Mouse (Mus musculus) CD4-positive naive resting alpha-beta T cell, adult 76 days (primary cell): ENCODE data around the gene Gm40460. TPM values are rescaled to one million over a fixed set of nuclear protein-coding genes. Genes with fewer than 3 reads are reported as not detected.

Experiments used
- total RNA-seq: library from RNA; stranded (reverse); gene quantifications from one replicate; pipeline ENCODE4 v1.2.4, GENCODE M21; 2023

Gene Gm40460
- not detected for total RNA-seq

DNA sequence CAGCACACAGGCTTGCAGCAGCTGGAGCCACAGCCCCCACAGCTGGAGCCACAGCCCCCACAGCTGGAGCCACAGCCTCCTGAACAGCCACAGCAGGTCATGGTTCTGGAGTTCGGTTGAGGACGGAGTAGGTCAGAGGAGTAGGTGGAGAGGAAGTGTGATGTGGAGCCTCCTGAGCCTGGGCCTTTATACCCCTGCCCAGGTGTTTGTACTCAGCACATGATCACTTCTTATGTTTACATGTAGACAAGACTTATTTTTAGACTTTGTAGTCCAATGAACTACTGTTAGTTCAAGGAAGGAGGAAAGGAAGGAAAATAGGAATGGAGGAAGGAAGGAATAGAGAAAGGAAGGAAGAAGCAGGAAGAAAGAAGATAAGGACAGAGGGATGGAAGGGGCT is at the start of gene Gm40460:
TSS of gene Gm40460 (minus strand) at position 101 of the 400 bp plus-strand sequence.

DNA sequence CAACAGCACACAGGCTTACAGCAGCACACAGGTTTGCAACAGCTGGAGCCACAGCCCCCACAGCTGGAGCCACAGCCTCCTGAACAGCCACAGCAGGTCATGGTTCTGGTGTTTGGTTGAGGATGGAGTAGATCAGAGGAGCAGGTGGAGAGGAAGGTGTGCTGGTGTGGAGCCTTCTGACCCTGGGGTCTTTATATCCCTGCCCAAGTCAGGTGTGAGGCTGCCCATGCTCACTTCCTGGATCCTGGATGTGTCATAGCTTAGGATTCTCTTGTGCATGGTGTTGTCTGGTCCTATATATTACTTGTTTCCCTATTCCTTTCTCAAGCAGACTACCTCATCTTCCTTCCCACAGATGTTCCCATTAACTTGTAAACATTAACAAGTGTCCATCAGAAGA is 33.4 kb upstream of the Gm40460 start, which contains the start of gene Gm4559:
TSS of gene Gm4559 (minus strand) at position 101 of the 400 bp plus-strand sequence.

DNA sequence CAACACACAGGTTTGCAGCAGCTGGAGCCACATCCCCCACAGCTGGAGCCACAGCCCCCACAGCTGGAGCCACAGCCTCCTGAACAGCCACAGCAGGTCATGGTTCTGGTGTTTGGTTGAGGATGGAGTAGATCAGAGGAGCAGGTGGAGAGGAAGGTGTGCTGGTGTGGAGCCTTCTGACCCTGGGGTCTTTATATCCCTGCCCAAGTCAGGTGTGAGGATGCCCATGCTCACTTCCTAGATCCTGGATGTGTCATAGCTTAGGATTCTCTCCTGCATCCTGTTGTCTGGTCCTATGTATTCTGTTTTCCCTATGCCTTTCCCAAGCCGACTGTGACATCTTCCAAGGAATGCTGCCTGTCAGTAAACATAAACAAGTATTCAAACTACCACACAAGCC is 17.4 kb upstream of the Gm40460 start, which contains the start of gene Gm2431:
TSS of gene Gm2431 (minus strand) at position 101 of the 400 bp plus-strand sequence.

DNA sequence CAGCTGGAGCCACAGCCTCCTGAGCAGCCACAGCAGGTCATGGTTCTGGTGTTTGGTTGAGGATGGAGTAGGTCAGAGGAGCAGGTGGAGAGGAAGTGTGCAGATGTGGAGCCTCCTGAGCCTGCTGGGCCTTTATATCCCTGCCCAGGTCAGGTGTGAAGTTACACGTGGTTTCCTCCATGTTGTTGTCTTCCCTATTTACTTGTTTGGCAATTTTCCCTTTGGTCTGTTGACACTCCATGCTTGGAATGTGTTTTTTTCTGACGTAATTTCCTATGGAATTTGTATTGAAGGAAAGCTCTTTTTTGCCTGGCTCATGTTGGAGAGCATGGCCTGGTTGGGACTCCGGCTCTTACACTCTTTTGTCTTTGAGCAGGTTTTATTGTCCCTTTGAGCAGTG is 11.0 kb downstream of the Gm40460 start, which contains the start of gene Krtap5-5:
TSS of gene Krtap5-5 (minus strand) at position 101 of the 400 bp plus-strand sequence.

DNA sequence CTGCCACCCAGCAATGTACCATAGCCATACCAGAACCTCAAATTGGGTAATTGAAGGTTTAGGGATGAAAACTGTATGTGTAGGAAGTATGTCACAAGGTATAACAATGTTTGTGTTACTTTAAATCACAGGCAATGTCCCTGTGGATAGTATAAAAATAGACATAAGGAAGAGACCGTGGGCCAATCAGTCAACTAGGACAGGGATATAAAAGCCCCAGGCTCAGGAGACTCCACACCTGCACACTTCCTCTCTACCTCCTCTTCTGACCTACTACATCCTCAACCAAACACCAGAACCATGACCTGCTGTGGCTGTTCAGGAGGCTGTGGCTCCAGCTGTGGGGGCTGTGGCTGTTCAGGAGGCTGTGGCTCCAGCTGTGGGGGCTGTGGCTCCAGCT is 29.3 kb downstream of the Gm40460 start, which contains the start of gene Gm7579:
TSS of gene Gm7579 (plus strand) at position 301 of the 400 bp plus-strand sequence.

DNA sequence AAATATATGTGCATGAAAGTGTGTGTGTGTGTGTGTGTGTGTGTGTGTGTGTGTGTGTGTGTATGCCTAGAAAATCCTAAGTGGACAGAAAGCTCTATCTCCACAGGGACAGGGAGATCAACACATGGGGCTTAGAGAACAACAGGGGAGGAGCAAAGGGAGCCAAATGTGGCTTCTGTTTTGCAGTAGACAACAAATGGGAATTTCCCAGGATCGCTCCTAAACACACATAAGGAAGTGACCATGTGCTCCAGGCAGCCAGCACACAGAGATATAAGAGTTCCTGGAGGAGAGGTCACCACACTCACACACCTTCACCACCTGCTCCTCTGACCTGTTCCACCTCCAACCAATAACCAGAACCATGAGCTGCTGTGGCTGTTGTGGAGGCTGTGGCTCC is 39.8 kb downstream of the Gm40460 start, which contains the start of gene Krtap5-3:
TSS of gene Krtap5-3 (plus strand) at position 301 of the 400 bp plus-strand sequence.

Other genes starting within 250 kb of the Gm40460 start
- gene Mob2, start 180.0 kb downstream of the Gm40460 start, total RNA-seq: 82.7 TPM
- gene Dusp8, start 145.2 kb downstream of the Gm40460 start, total RNA-seq: 7.7 TPM
- not detected for gene Gm45618, start 120.3 kb downstream of the Gm40460 start, total RNA-seq
- gene Gm39115, start 105.0 kb downstream of the Gm40460 start, total RNA-seq: not detected
- not detected for gene Gm45337, start 96.5 kb downstream of the Gm40460 start, total RNA-seq
- not detected for gene Gm29735, start 84.0 kb downstream of the Gm40460 start, total RNA-seq
- not detected for gene Gm4553, start 75.3 kb downstream of the Gm40460 start, total RNA-seq
- gene Krtap5-2, start 65.1 kb downstream of the Gm40460 start, total RNA-seq: not detected
- gene Gm10153, start 50.7 kb downstream of the Gm40460 start, total RNA-seq: not detected
- not detected for gene Krtap5-3, start 39.7 kb downstream of the Gm40460 start, total RNA-seq
- gene Gm7579, start 29.2 kb downstream of the Gm40460 start, total RNA-seq: not detected
- gene Krtap5-5, start 11.1 kb downstream of the Gm40460 start, total RNA-seq: not detected
- not detected for gene Gm2431, start 17.3 kb upstream of the Gm40460 start, total RNA-seq
- not detected for gene Gm4559, start 33.3 kb upstream of the Gm40460 start, total RNA-seq
- gene Krtap5-1, start 56.0 kb upstream of the Gm40460 start, total RNA-seq: not detected
- gene Krtap5-4, start 62.5 kb upstream of the Gm40460 start, total RNA-seq: not detected
- 4.6 TPM for gene Ifitm10, start 132.7 kb upstream of the Gm40460 start, total RNA-seq
- 3.8 TPM for gene Gm49369, start 141.6 kb upstream of the Gm40460 start, total RNA-seq
- 184 TPM for gene Ctsd, start 147.0 kb upstream of the Gm40460 start, total RNA-seq
- not detected for gene Syt8, start 193.8 kb upstream of the Gm40460 start, total RNA-seq
- not detected for gene Tnni2, start 200.7 kb upstream of the Gm40460 start, total RNA-seq
- 467 TPM for gene Lsp1, start 219.7 kb upstream of the Gm40460 start, total RNA-seq